Mouse (Mus musculus): ENCODE measurements at regions not wholly inside any gene's neighbourhood (a gene's known extent, or its start where the extent isn't known, plus 50 kb on each side); places are given as distances from the start of the nearest gene placed in this dataset.

DNA sequence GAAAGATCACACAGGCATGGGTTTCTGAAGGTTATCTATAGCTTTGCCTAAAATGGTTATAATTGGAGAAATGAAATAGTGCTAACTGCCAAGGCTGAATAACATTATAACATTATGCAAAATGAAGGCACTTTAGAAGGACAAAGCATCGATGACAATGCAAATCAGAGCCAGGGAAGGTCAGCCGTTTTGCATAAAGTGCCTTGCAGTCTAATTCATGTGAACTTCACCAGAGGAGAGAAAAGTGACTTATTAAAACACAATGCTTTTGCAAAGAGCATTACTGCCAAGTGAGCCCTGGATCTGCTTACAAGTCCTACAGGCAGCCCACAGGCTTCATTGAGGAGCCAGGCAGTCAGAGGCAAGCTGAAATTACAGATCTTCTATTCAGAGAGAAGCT is 214.0 kb upstream of the A1bg start:
- TF ChIP-seq CTCF (conservative IDR thresholded peaks at IDR 0.05; ENCODE audit: low read length) (no peak), NANOG (IDR thresholded peaks at IDR 0.05; ENCODE audit: borderline replicate concordance, low read length) (no peak), POU5F1 (IDR thresholded peaks at IDR 0.05; ENCODE audit: borderline replicate concordance, low read length) (no peak)
